Mouse (Mus musculus) cerebellum, adult 2 months (tissue): Measurements from ENCODE around the gene Mnd1.

ENCODE experiments used
- CTCF ChIP-seq: fragments of 200-500 bp; IDR thresholded peaks from 2 replicates; pipeline ENCODE4 v1.5.1; 2011; ENCODE audit warnings: low read depth, mild to moderate bottlenecking, control low read depth, low read length, moderate library complexity, borderline replicate concordance; ENCODE audit not compliant: insufficient read depth
- POLR2A ChIP-seq: fragments of 200-500 bp; IDR thresholded peaks from 2 replicates; pipeline ENCODE4 v1.6.1; 2011; ENCODE audit warnings: low read length, control low read depth, borderline replicate concordance; ENCODE audit not compliant: insufficient read depth

DNA sequence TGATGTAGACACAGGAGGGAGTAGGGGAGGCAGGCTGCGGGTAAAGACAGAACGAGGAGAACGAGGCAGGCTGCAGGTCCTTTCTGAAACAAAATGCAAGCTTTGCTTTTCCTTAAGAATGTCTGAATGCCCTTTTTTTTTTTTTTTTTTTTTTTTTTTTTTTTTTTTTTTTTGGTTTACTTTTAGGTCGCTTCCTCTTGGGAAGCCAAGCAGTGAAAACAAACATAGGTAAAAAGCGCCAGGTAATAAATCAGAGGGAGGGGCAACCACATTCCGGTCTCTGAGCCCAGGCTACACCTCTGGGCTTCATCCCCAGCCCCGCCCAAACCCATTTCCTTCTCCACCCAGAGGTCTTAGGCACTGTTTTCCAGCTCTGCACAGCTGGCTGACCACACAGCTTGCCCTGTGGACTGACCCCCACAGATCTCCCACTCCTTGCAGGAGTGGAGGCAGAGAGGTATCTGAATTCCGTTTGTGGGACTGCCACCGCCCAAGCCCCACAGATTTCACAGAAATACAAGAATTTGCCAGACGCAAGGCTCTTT is 34.1 kb upstream of the Mnd1 start:
- TF ChIP-seq CTCF (no peak), POLR2A (no peak)
